Mouse (Mus musculus): Measurements from ENCODE around the gene Ccdc85c. TPM values are rescaled to one million over a fixed set of nuclear protein-coding genes. Genes with fewer than 3 reads are reported as not detected.

Gene Ccdc85c
- total and polyA plus RNA-seq, 3 experiments = 14.0 to 32.4 (median 15.2) TPM

DNA sequence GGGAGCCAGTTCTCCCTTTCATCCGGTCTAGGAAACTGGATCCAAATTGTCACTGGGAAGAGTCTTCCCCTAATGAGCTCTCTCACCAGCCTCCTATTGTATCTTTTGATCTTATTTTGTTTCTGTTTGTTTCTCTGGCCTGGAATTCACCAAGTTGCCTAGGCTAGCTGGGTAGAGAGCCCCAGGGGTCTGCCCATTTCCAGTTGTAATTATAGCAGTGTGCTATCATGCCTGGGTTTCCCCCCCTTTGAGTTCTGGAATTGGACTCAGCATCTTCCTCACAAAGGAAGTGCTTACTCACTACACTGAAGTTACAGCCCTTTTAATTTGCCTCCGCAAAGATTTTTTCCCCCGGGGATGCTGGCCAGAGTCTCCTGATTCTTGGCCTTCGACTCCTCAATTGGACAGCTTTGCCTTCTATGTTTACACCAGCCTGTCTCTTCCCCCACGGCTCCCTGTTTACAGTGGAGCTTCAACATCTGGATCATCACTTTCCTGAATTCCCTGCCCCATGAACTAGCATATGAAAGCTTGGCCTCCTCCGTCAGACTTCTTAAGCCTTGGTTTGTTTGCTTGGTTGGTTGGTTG is 28.6 kb upstream of the Ccdc85c start:
- Histone ChIP-seq H3K4me2 (ENCODE audit: insufficient read depth, low read depth, poor library complexity, severe bottlenecking) (no peak overlapping the region), H3K4me1 (ENCODE audit: control insufficient read depth in 1 of 2, insufficient read depth in 2 of 2) (peaks cover 0 to 8% of the 10 kb centered on the region in 2 experiments; a peak in 2 of 4 replicates), H3K79me2 (replicated peaks; ENCODE audit: control insufficient read depth, extremely low read depth, insufficient read depth, poor library complexity, severe bottlenecking) (no peaks in the 10 kb centered on the region), H3K36me3 (replicated peaks in 1 of 2; ENCODE audit: control insufficient read depth in 1 of 2, insufficient read depth in 1 of 2, low read length in 1 of 2) (no peaks in the 10 kb centered on the region), H3K9me3 (replicated peaks; ENCODE audit: low read length) (peaks cover 3% of the 10 kb centered on the region), H3K27me3 (replicated peaks) (peaks cover 37% of the 10 kb centered on the region), H3K27ac (ENCODE audit: insufficient read depth, low read depth) (no peak overlapping the region), H3K9ac (ENCODE audit: insufficient read depth, low read depth) (no peak overlapping the region), H3K4me3 (replicated peaks in 1 of 3; ENCODE audit: low read depth in 2 of 3, low read length in 2 of 3, poor library complexity in 1 of 3) (no peak overlapping the region)
- no peak for DNase-seq (ENCODE audit: extremely low read depth)
- dilution Hi-C loops (cut with MboI; ENCODE audit: extremely low pct_ligation_motif_present, extremely low pct_unique_long_range_greater_than_20kb, low sequenced_read_pairs) = no loop called here
- no peak for TF ChIP-seq KAT2A (IDR thresholded peaks at IDR 0.05; ENCODE audit: insufficient replicate concordance, low read length)
- no peak for TF ChIP-seq UBTF (IDR thresholded peaks at IDR 0.05; ENCODE audit: low read depth, low read length)
- no peak for TF ChIP-seq JUND (conservative IDR thresholded peaks at IDR 0.05; ENCODE audit: low read depth, low read length)
- no peak for TF ChIP-seq BHLHE40 (IDR thresholded peaks at IDR 0.05; ENCODE audit: low read depth, low read length)
- no peak for TF ChIP-seq PAX5 (IDR thresholded peaks at IDR 0.05; ENCODE audit: low read length)
- no peak for TF ChIP-seq JUN (IDR thresholded peaks at IDR 0.05; ENCODE audit: insufficient read depth, low read depth, low read length)
- no peak for TF ChIP-seq TCF12 (IDR thresholded peaks at IDR 0.05; ENCODE audit: low read depth, low read length)
- TF ChIP-seq ETS1 (conservative IDR thresholded peaks at IDR 0.05; ENCODE audit: low read depth, low read length) = no peak
- TF ChIP-seq SMC3 (IDR thresholded peaks at IDR 0.05; ENCODE audit: low read depth, low read length) = no peak
- TF ChIP-seq E2F4 (IDR thresholded peaks at IDR 0.05; ENCODE audit: insufficient replicate concordance, low read depth, low read length) = no peak
- TF ChIP-seq ZMIZ1 (IDR thresholded peaks at IDR 0.05; ENCODE audit: low read depth, low read length) = no peak
- no peak for TF ChIP-seq MAX (IDR thresholded peaks at IDR 0.05; ENCODE audit: low read length)
- no peak for TF ChIP-seq IRF4 (IDR thresholded peaks at IDR 0.05; ENCODE audit: low read depth, low read length)
- TF ChIP-seq NELFE (IDR thresholded peaks at IDR 0.05; ENCODE audit: low read depth, low read length) = no peak
- in situ Hi-C loops (cut with MboI; ENCODE audit: low pct_ligation_motif_present, low pct_unique_long_range_greater_than_20kb, low sequenced_read_pairs) = no loop called here

DNA sequence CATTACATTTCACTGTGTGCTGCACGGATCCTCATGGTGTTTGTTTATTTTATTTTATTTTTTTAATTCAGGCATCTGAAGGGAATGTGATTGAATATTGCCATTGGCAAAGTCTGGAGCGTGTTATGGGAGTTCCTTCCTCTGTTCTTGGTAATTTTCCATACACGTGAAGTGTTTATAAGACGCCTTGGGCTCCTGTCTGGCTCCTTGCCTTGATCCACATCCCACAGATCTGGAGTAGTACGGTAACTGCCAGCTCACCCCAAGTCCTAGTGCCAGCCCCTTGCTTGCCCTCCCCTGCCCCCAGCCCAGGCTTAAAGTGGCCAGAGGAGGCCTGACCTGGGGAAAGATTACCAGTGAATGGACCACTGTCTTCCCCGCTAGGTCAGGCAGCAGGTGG is 25.8 kb upstream of the Ccdc85c start:
- Histone ChIP-seq H3K27ac (ENCODE audit: insufficient read depth, low read depth) (no peak overlapping the region), H3K4me3 (replicated peaks in 1 of 3; ENCODE audit: low read depth in 2 of 3, low read length in 2 of 3, poor library complexity in 1 of 3) (no peak overlapping the region), H3K9me3 (replicated peaks; ENCODE audit: low read length) (peaks cover 5% of the 10 kb centered on the region), H3K4me2 (ENCODE audit: insufficient read depth, low read depth, poor library complexity, severe bottlenecking) (no peak overlapping the region), H3K4me1 (ENCODE audit: control insufficient read depth in 1 of 2, insufficient read depth in 2 of 2) (no peaks in the 10 kb centered on the region), H3K27me3 (replicated peaks) (peaks cover 28% of the 10 kb centered on the region), H3K79me2 (replicated peaks; ENCODE audit: control insufficient read depth, extremely low read depth, insufficient read depth, poor library complexity, severe bottlenecking) (no peaks in the 10 kb centered on the region), H3K36me3 (replicated peaks in 1 of 2; ENCODE audit: control insufficient read depth in 1 of 2, insufficient read depth in 1 of 2, low read length in 1 of 2) (no peaks in the 10 kb centered on the region), H3K9ac (ENCODE audit: insufficient read depth, low read depth) (no peak overlapping the region)
- TF ChIP-seq E2F4 (IDR thresholded peaks at IDR 0.05; ENCODE audit: insufficient replicate concordance, low read depth, low read length) = no peak
- TF ChIP-seq JUN (IDR thresholded peaks at IDR 0.05; ENCODE audit: insufficient read depth, low read depth, low read length) = no peak
- TF ChIP-seq UBTF (IDR thresholded peaks at IDR 0.05; ENCODE audit: low read depth, low read length) = no peak
- TF ChIP-seq ZMIZ1 (IDR thresholded peaks at IDR 0.05; ENCODE audit: low read depth, low read length) = no peak
- TF ChIP-seq HCFC1 (IDR thresholded peaks at IDR 0.05; ENCODE audit: low read depth, low read length) = no peak
- no peak for TF ChIP-seq CHD2 (IDR thresholded peaks at IDR 0.05; ENCODE audit: low read length)
- TF ChIP-seq PAX5 (IDR thresholded peaks at IDR 0.05; ENCODE audit: low read length) = no peak
- TF ChIP-seq MAX (IDR thresholded peaks at IDR 0.05; ENCODE audit: low read length) = no peak
- TF ChIP-seq BHLHE40 (IDR thresholded peaks at IDR 0.05; ENCODE audit: low read depth, low read length) = no peak
- TF ChIP-seq POLR2AphosphoS2 (IDR thresholded peaks at IDR 0.05; ENCODE audit: low read depth, low read length) = no peak
- no peak for TF ChIP-seq EP300 (IDR thresholded peaks at IDR 0.05; ENCODE audit: low read length)
- no peak for TF ChIP-seq SMC3 (IDR thresholded peaks at IDR 0.05; ENCODE audit: low read depth, low read length)
- TF ChIP-seq NELFE (IDR thresholded peaks at IDR 0.05; ENCODE audit: low read depth, low read length) = no peak
- TF ChIP-seq ZC3H11A (IDR thresholded peaks at IDR 0.05; ENCODE audit: low read depth, low read length) = no peak
- no peak for TF ChIP-seq MYC (IDR thresholded peaks at IDR 0.05; ENCODE audit: low read depth, low read length)
- in situ Hi-C loops (cut with MboI; ENCODE audit: low pct_ligation_motif_present, low pct_unique_long_range_greater_than_20kb, low sequenced_read_pairs) = no loop called here
- DNase-seq (ENCODE audit: extremely low read depth) = no peak
- dilution Hi-C loops (cut with MboI; ENCODE audit: extremely low pct_ligation_motif_present, extremely low pct_unique_long_range_greater_than_20kb, low sequenced_read_pairs) = no loop called here

All from CH12.LX (cell line).